Comparison of ENCODE assay signal across 25 mouse cellular contexts in the genomic region with DNA sequence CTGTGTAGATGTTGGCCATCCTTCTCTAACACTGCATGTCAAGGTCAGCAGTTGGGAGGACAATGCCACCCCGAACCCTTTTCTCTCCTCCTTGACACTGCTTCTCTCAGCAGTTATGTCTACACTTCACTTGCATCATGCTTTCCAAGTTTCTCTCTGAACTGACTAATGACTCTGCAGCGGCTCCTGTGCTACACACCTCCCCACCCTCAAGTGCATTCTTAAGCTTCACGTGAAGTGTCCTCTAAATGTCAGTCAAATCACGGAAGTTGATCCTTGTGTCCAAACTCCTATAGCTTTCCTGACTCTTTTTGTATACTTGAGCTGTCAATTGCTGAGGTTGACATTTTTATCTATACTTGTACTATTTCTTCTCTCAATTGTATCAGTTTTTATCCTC.
"Had no signal": no experiment of that assay in that cellular context is flagged by ENCODE, and none has a peak within 500 bp of the region (broad histone marks: within the 10 kb centered on the region; RNA-seq: fewer than 3 reads in every experiment).

No protein-coding gene starts in this region.

- H3K4me2 ChIP-seq: heart, embryonic 11.5 days; heart, embryonic 13.5 days; heart, embryonic 15.5 days; hindbrain, embryonic 15.5 days; kidney, embryonic 15.5 days; limb, embryonic 13.5 days; limb, embryonic 15.5 days had no signal

- H3K27me3 ChIP-seq: heart, embryonic 13.5 days; heart, embryonic 15.5 days; hindbrain, embryonic 15.5 days; kidney, embryonic 15.5 days; limb, embryonic 13.5 days; limb, embryonic 15.5 days had no signal

- DNase-seq: forebrain, postnatal 0 days; gastrocnemius, postnatal 14 days; gastrocnemius, postnatal 36 days; heart, adult 11 months; heart, adult 2 months; heart, postnatal 14 days; heart, postnatal 36 days; kidney, adult 11 months; kidney, adult 2 months; kidney, adult 9 months; kidney, postnatal 14 days; kidney, postnatal 36 days; layer of hippocampus, adult 9-11 months; layer of hippocampus, postnatal 36 days; left cerebral cortex, postnatal 4 days had no signal

- H3K27ac ChIP-seq: heart, adult 2 months; heart, embryonic 13.5 days; heart, embryonic 15.5 days; hindbrain, embryonic 15.5 days; hindbrain, postnatal 0 days; kidney, embryonic 15.5 days; kidney, postnatal 0 days; limb, embryonic 13.5 days; limb, embryonic 15.5 days had no signal

- H3K4me1 ChIP-seq: heart, embryonic 13.5 days; heart, embryonic 15.5 days; hindbrain, embryonic 15.5 days; kidney, embryonic 15.5 days; limb, embryonic 13.5 days; limb, embryonic 15.5 days had no signal

- H3K9ac ChIP-seq: forebrain, postnatal 0 days; heart, embryonic 13.5 days; heart, embryonic 15.5 days; hindbrain, embryonic 15.5 days; kidney, embryonic 15.5 days; limb, embryonic 13.5 days; limb, embryonic 15.5 days had no signal

- H3K9me3 ChIP-seq: heart, embryonic 13.5 days; heart, embryonic 15.5 days; hindbrain, embryonic 15.5 days; kidney, embryonic 15.5 days; limb, embryonic 13.5 days; limb, embryonic 15.5 days had no signal

- ATAC-seq: forebrain, postnatal 0 days; hindbrain, postnatal 0 days; intestine, embryonic 16.5 days had no signal

- H3K4me3 ChIP-seq: heart, adult 2 months; heart, embryonic 13.5 days; heart, embryonic 15.5 days; hindbrain, embryonic 15.5 days; kidney, embryonic 15.5 days; limb, embryonic 13.5 days; limb, embryonic 15.5 days had no signal
